Mouse (Mus musculus) heart, adult 8-10 months (tissue): ENCODE data around the gene Stx4a. TPM values are rescaled to one million over a fixed set of nuclear protein-coding genes. Genes with fewer than 3 reads are reported as not detected.

ENCODE experiments used
- DNase-seq: peaks from one replicate; pipeline ENCODE4 v3.0.0; 2022; ENCODE audit warnings: low spot score
- total RNA-seq, 4 experiments: library from RNA; stranded (reverse); gene quantifications; 2 replicates each; pipeline ENCODE4 v1.2.4; 2022

Stx4a gene
- total RNA-seq, 4 experiments from 2014 or later, result 61.9 to 68.0 (median 66.0) TPM

- DNase-seq, result no peak
These were observed 74.3 kb downstream of the Stx4a start for GRCm38 (mm10) chr7:127898179-127898956.

Other genes starting within 250 kb of the Stx4a start
- gene Ccdc189, start 235.7 kb upstream of the Stx4a start, total RNA-seq, result 10 to 100 TPM; 10.1 to 15.2 (median 14.4) TPM
- gene Rnf40, start 235.5 kb upstream of the Stx4a start, total RNA-seq, result 10 to 100 TPM; 38.1 to 42.6 (median 40.3) TPM
- gene Zfp629, start 208.5 kb upstream of the Stx4a start, total RNA-seq, result 10 to 100 TPM; 19.9 to 23.4 (median 20.0) TPM
- gene Bcl7c, start 115.4 kb upstream of the Stx4a start, total RNA-seq, result 10 to 100 TPM; 37.6 to 44.6 (median 41.4) TPM
- 10 to 100 TPM in 3 of 4 experiments, 1 to 10 TPM in 1; 9.4 to 12.3 (median 10.2) TPM for gene Ctf1, start 111.6 kb upstream of the Stx4a start, total RNA-seq
- gene Ctf2, start 92.1 kb upstream of the Stx4a start, total RNA-seq, result not detected
- gene Fbxl19, start 79.8 kb upstream of the Stx4a start, total RNA-seq, result 1 to 10 TPM; 1.9 to 4.9 (median 3.2) TPM
- 10 to 100 TPM; 20.0 to 26.6 (median 24.7) TPM for gene Orai3, start 54.5 kb upstream of the Stx4a start, total RNA-seq
- gene Setd1a, start 47.6 kb upstream of the Stx4a start, total RNA-seq, result 10 to 100 TPM; 15.4 to 23.1 (median 17.9) TPM
- 1 to 10 TPM; 1.9 to 3.3 (median 2.7) TPM for gene Gm49388, start 38.7 kb upstream of the Stx4a start, total RNA-seq
- gene Hsd3b7, start 23.7 kb upstream of the Stx4a start, total RNA-seq, result 10 to 100 TPM; 11.8 to 14.5 (median 12.7) TPM
- under 1 TPM; 0.27 to 0.66 (median 0.51) TPM for gene Stx1b, start 255 bp downstream of the Stx4a start, total RNA-seq
- gene Zfp646, start 51.9 kb downstream of the Stx4a start, total RNA-seq, result 10 to 100 TPM; 16.1 to 19.5 (median 17.9) TPM
- gene Zfp668, start 52.5 kb downstream of the Stx4a start, total RNA-seq, result 1 to 10 TPM; 3.8 to 4.7 (median 4.3) TPM
- gene Prss53, start 66.7 kb downstream of the Stx4a start, total RNA-seq, result 1 to 10 TPM in 1 of 4 experiments, under 1 TPM in 3; 0.29 to 1.6 (median 0.74) TPM
- under 1 TPM in 1 of 4 experiments, not detected in 3; 0.34 TPM for gene Gm21974, start 71.2 kb downstream of the Stx4a start, total RNA-seq
- gene Vkorc1, start 71.3 kb downstream of the Stx4a start, total RNA-seq, result 10 to 100 TPM; 14.2 to 19.1 (median 17.3) TPM
- gene Bckdk, start 79.8 kb downstream of the Stx4a start, total RNA-seq, result 100 to 1,000 TPM; 119 to 144 (median 142) TPM
- gene Kat8, start 88.2 kb downstream of the Stx4a start, total RNA-seq, result 10 to 100 TPM; 13.6 to 16.8 (median 15.3) TPM
- not detected for gene Prss8, start 105.8 kb downstream of the Stx4a start, total RNA-seq
- 10 to 100 TPM in 1 of 4 experiments, 1 to 10 TPM in 3; 8.7 to 10.4 (median 8.9) TPM for gene Prss36, start 122.4 kb downstream of the Stx4a start, total RNA-seq
- 100 to 1,000 TPM; 129 to 232 (median 187) TPM for gene Fus, start 143.2 kb downstream of the Stx4a start, total RNA-seq
- gene Pycard, start 169.6 kb downstream of the Stx4a start, total RNA-seq, result 10 to 100 TPM in 1 of 4 experiments, 1 to 10 TPM in 3; 5.4 to 11.0 (median 7.9) TPM
- gene Trim72, start 179.7 kb downstream of the Stx4a start, total RNA-seq, result 100 to 1,000 TPM; 292 to 380 (median 338) TPM
- gene Itgam, start 238.3 kb downstream of the Stx4a start, total RNA-seq, result 10 to 100 TPM in 1 of 4 experiments, 1 to 10 TPM in 3; 2.2 to 26.5 (median 3.1) TPM
- under 1 TPM in 1 of 4 experiments, not detected in 3; 0.09 TPM for gene Gm49368, start 238.4 kb downstream of the Stx4a start, total RNA-seq